Mouse (Mus musculus): ENCODE measurements around the gene Gpalpp1.

GRCm38 (mm10) chr14:76074206-76074605 is 36.4 kb downstream of the Gpalpp1 start:
- no peak for TF ChIP-seq HCFC1 (IDR thresholded peaks at IDR 0.05; ENCODE audit: borderline replicate concordance, insufficient read depth, low read length)
- no peak for TF ChIP-seq CHD2 (IDR thresholded peaks at IDR 0.05; ENCODE audit: low read depth, low read length)
- no peak for TF ChIP-seq MAFK (IDR thresholded peaks at IDR 0.05; ENCODE audit: insufficient read depth, low read depth, low read length)

Data from ES-E14 (cell line).